Mouse (Mus musculus): ENCODE results near the gene Ccdc190. TPM values are rescaled to one million over a fixed set of nuclear protein-coding genes. Genes with fewer than 3 reads are reported as not detected.

The Ccdc190 gene
- polyA plus RNA-seq, 1 experiment: not detected

DNA sequence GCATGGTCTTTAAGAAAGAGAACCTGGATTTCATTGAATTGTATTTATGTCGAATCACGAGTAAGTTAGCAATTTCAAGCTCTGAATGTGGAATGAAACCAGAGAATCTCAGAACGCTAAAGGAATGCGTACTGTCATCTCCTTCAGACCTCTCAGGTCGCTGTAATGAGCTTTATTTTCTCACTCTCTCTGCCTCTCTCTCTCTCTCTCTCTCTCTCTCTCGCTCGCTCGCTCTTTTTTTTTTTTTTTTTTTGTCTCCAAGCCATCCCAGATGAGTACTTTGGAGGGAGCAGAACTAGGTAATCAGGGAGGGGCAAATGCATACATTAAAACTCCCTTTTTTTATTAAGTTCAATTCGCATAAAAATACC, 41.1 kb downstream of the Ccdc190 start:
- 1% methylated on average over 9 of the region's 9 CpGs for WGBS
- no peak for DNase-seq (ENCODE audit: low read depth in 1 of 2, low spot score in 2 of 2)
- Histone ChIP-seq H3K4me1 (ENCODE audit: control insufficient read depth, insufficient read depth, insufficient read length) (no peaks in the 10 kb centered on the region), H3K27me3 (ENCODE audit: control insufficient read depth, insufficient read depth, low read length) (no peaks in the 10 kb centered on the region), H3K36me3 (ENCODE audit: control insufficient read depth, insufficient read depth, low read length) (no peaks in the 10 kb centered on the region; the same call in none of the 2 replicates), H3K27ac (ENCODE audit: insufficient read depth, low read length) (no peak overlapping the region), H3K4me3 (ENCODE audit: extremely low read depth, insufficient read depth, insufficient read length) (peak overlapping the region; percentile 66)
- TF ChIP-seq POLR2A (IDR thresholded peaks at IDR 0.05; ENCODE audit: low read depth, low read length): no peak
- no peak for TF ChIP-seq CTCF (IDR thresholded peaks at IDR 0.05; ENCODE audit: extremely low read depth, insufficient read depth, insufficient read length, insufficient replicate concordance)

DNA sequence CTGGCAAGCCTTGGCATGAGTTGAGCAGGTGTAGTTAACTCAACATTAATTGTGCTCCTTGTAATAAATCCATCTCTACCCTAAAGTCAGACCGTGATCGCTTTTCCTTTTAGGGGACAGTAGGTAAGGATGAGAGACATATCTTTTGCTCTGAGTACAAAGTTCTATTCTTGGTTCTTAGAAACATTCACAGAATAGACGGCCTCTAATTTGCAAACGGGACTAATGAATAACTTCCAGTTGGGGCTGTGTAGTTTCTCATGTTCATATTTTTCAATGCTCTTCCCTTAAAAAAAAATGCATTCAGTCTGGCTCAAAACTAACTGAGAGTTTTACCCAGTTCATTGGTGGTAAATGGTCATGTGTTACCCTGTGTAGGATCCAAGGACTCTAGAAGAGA, 42.5 kb downstream of the Ccdc190 start:
- 94% methylated on average over 4 of the region's 4 CpGs for WGBS
- H3K36me3 ChIP-seq (ENCODE audit: control insufficient read depth, insufficient read depth, low read length): no peaks in the 10 kb centered on the region
- H3K27ac ChIP-seq (ENCODE audit: insufficient read depth, low read length): no peak overlapping the region
- no peak for DNase-seq (ENCODE audit: low read depth in 1 of 2, low spot score in 2 of 2)
- H3K4me1 ChIP-seq (ENCODE audit: control insufficient read depth, insufficient read depth, insufficient read length): no peaks in the 10 kb centered on the region
- no peaks in the 10 kb centered on the region for H3K27me3 ChIP-seq (ENCODE audit: control insufficient read depth, insufficient read depth, low read length)
- TF ChIP-seq POLR2A (IDR thresholded peaks at IDR 0.05; ENCODE audit: low read depth, low read length): no peak
- TF ChIP-seq CTCF (IDR thresholded peaks at IDR 0.05; ENCODE audit: extremely low read depth, insufficient read depth, insufficient read length, insufficient replicate concordance): no peak
- no peak overlapping the region for H3K4me3 ChIP-seq (ENCODE audit: extremely low read depth, insufficient read depth, insufficient read length)

- no peaks in the 10 kb centered on the region for H3K4me1 ChIP-seq (ENCODE audit: control insufficient read depth, insufficient read depth, insufficient read length)
- H3K27me3 ChIP-seq (ENCODE audit: control insufficient read depth, insufficient read depth, low read length): no peaks in the 10 kb centered on the region
- no peak overlapping the region for H3K27ac ChIP-seq (ENCODE audit: insufficient read depth, low read length)
- no peaks in the 10 kb centered on the region for H3K36me3 ChIP-seq (ENCODE audit: control insufficient read depth, insufficient read depth, low read length)
- 80% methylated on average over 2 of the region's 2 CpGs for WGBS
- H3K4me3 ChIP-seq (ENCODE audit: extremely low read depth, insufficient read depth, insufficient read length): no peak overlapping the region
- TF ChIP-seq CTCF (IDR thresholded peaks at IDR 0.05; ENCODE audit: extremely low read depth, insufficient read depth, insufficient read length, insufficient replicate concordance) (no peak), POLR2A (IDR thresholded peaks at IDR 0.05; ENCODE audit: low read depth, low read length) (no peak)
- no peak for DNase-seq (ENCODE audit: low read depth in 1 of 2, low spot score in 2 of 2)
Measured at GRCm38 (mm10) chr1:169971998-169972397, 43.5 kb downstream of the Ccdc190 start.

DNA sequence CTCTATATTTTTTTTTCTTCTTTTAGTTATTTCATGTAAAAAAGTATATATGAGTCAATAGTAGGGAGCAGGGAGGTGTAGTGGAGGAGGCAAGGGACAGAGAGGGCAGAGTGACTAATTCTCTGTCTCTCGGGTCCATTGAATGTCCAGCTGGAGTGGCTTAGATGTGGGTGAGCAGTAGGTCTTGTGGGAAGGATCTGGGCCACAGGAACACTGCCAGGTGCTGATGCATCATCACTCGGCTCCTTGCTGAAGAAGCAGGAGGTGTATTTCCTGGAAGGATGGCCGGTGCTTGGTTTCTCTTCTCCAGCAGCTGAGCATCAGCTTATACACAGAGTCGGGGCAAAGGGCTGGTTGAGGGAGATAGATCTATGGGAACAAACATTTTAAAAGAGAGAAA, 49.2 kb downstream of the Ccdc190 start:
- no peaks in the 10 kb centered on the region for H3K27me3 ChIP-seq (ENCODE audit: control insufficient read depth, insufficient read depth, low read length)
- H3K27ac ChIP-seq (ENCODE audit: insufficient read depth, low read length): no peak overlapping the region
- no peaks in the 10 kb centered on the region for H3K36me3 ChIP-seq (ENCODE audit: control insufficient read depth, insufficient read depth, low read length)
- no peak for DNase-seq (ENCODE audit: low read depth in 1 of 2, low spot score in 2 of 2)
- WGBS: 79% methylated on average over 4 of the region's 4 CpGs
- no peak overlapping the region for H3K4me3 ChIP-seq (ENCODE audit: extremely low read depth, insufficient read depth, insufficient read length)
- TF ChIP-seq CTCF (IDR thresholded peaks at IDR 0.05; ENCODE audit: extremely low read depth, insufficient read depth, insufficient read length, insufficient replicate concordance) (no peak), POLR2A (IDR thresholded peaks at IDR 0.05; ENCODE audit: low read depth, low read length) (no peak)
- no peaks in the 10 kb centered on the region for H3K4me1 ChIP-seq (ENCODE audit: control insufficient read depth, insufficient read depth, insufficient read length)

Other genes with a start within 250 kb of the Ccdc190 start
- 0.26 and 0.33 TPM in 2 replicates for gene Rgs4, start 181.0 kb upstream of the Ccdc190 start, polyA plus RNA-seq (2012; rRNA removed)
- gene Hsd17b7, start 40.6 kb downstream of the Ccdc190 start, polyA plus RNA-seq (2012; rRNA removed): 1.8 and 2.4 TPM in 2 replicates
- gene Ddr2, start 182.1 kb downstream of the Ccdc190 start, polyA plus RNA-seq (2012; rRNA removed): 2.3 and 2.4 TPM in 2 replicates
- gene Uap1, start 246.3 kb downstream of the Ccdc190 start, polyA plus RNA-seq (2012; rRNA removed): 6.8 TPM in 2 replicates

Measured in spleen, adult 2 months (tissue).